18 mouse cellular contexts compared by ENCODE assay signal in the genomic region with DNA sequence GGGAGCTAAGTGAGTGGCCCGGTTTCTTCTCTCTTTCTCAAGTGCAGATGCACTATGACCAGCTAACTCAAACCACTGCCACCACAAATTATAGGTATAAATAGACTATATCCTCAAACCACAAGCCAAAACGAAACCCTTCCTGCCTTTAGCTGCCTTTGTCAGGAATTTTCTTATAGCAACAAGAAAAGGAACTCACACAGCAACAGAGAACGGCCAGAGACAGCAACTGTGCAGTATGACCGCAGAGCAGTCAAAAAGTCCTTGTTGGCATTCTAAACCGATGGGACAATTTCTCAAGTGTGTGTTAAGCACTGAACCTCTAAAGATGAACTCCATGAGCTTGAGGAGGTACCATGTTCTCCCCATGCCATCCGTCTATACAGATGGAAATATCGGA. TPM values are rescaled to one million over a fixed set of nuclear protein-coding genes. Genes with fewer than 3 reads are reported as not detected.
A peak's percentile ranks its signal among the peaks of the same experiment; 100 is the strongest.
DNase-seq lines count a peak whose midpoint lies in the region; ATAC-seq lines count a peak whose summit lies in the region.
"Had no signal": no experiment of that assay in that cellular context is flagged by ENCODE, and none has a peak within 500 bp of the region (broad histone marks: within the 10 kb centered on the region; RNA-seq: fewer than 3 reads in every experiment).

No protein-coding gene starts in this region.

- H3K4me2 ChIP-seq in hindbrain, embryonic 11.5 days (replicated peaks; ENCODE audit: low read depth, low read length), result no peak overlapping the region
- H3K4me2 ChIP-seq in hindbrain, embryonic 16.5 days (ENCODE audit: low read length), result no peak overlapping the region
- no peak overlapping the region for H3K4me2 ChIP-seq in neural tube, embryonic 11.5 days (ENCODE audit: low read depth)
- no peak overlapping the region for H3K4me2 ChIP-seq in embryonic facial prominence, embryonic 14.5 days (ENCODE audit: low read depth, low read length)
- 0 out of 2 replicates have a peak overlapping the region, but pooled peaks have one; percentile 11 for H3K4me2 ChIP-seq in neural tube, embryonic 14.5 days (ENCODE audit: low read depth, low read length)
- H3K4me2 ChIP-seq: forebrain, embryonic 12.5 days; heart, embryonic 13.5 days had no signal

- H3K4me3 ChIP-seq in hindbrain, embryonic 11.5 days (ENCODE audit: low read depth, low read length), result no peak overlapping the region
- no peak overlapping the region for H3K4me3 ChIP-seq in hindbrain, embryonic 16.5 days (ENCODE audit: low read length)
- no peak overlapping the region for H3K4me3 ChIP-seq in neural tube, embryonic 11.5 days (ENCODE audit: low read depth, low read length)
- H3K4me3 ChIP-seq in embryonic facial prominence, embryonic 14.5 days (ENCODE audit: low read depth, low read length), result no peak overlapping the region
- no peak overlapping the region for H3K4me3 ChIP-seq in neural tube, embryonic 14.5 days (ENCODE audit: low read depth, low read length)
- H3K4me3 ChIP-seq: forebrain, embryonic 12.5 days; heart, embryonic 13.5 days had no signal

- no peaks in the 10 kb centered on the region for H3K36me3 ChIP-seq in hindbrain, embryonic 11.5 days (ENCODE audit: control insufficient read depth, insufficient read depth, low read length)
- H3K36me3 ChIP-seq in hindbrain, embryonic 16.5 days (ENCODE audit: control insufficient read depth, insufficient read depth, low read length), result no peaks in the 10 kb centered on the region
- H3K36me3 ChIP-seq in neural tube, embryonic 11.5 days (ENCODE audit: control insufficient read depth, insufficient read depth, low read length), result no peaks in the 10 kb centered on the region
- peaks cover 40% of the 10 kb centered on the region for H3K36me3 ChIP-seq in embryonic facial prominence, embryonic 14.5 days (ENCODE audit: control insufficient read depth, insufficient read depth, low read length)
- no peaks in the 10 kb centered on the region for H3K36me3 ChIP-seq in neural tube, embryonic 14.5 days (ENCODE audit: control insufficient read depth, insufficient read depth, low read length)
- H3K36me3 ChIP-seq: forebrain, embryonic 12.5 days had no signal

- H3K27me3 ChIP-seq in hindbrain, embryonic 11.5 days (ENCODE audit: control insufficient read depth, insufficient read depth, low read length), result no peaks in the 10 kb centered on the region
- H3K27me3 ChIP-seq in hindbrain, embryonic 16.5 days (replicated peaks; ENCODE audit: control insufficient read depth, insufficient read depth, low read length), result no peaks in the 10 kb centered on the region
- H3K27me3 ChIP-seq in neural tube, embryonic 11.5 days (ENCODE audit: control insufficient read depth, insufficient read depth, low read length), result no peaks in the 10 kb centered on the region
- no peaks in the 10 kb centered on the region for H3K27me3 ChIP-seq in embryonic facial prominence, embryonic 14.5 days (replicated peaks; ENCODE audit: control insufficient read depth, insufficient read depth, low read length)
- no peaks in the 10 kb centered on the region for H3K27me3 ChIP-seq in neural tube, embryonic 14.5 days (ENCODE audit: control insufficient read depth, insufficient read depth, low read length)
- H3K27me3 ChIP-seq: forebrain, embryonic 12.5 days; heart, embryonic 13.5 days had no signal

- no peaks in the 10 kb centered on the region for H3K9me3 ChIP-seq in hindbrain, embryonic 11.5 days (ENCODE audit: control insufficient read depth, low read length)
- H3K9me3 ChIP-seq in hindbrain, embryonic 16.5 days (ENCODE audit: control insufficient read depth, low read length), result no peaks in the 10 kb centered on the region
- no peaks in the 10 kb centered on the region for H3K9me3 ChIP-seq in neural tube, embryonic 11.5 days (ENCODE audit: control insufficient read depth, low read length)
- no peaks in the 10 kb centered on the region for H3K9me3 ChIP-seq in embryonic facial prominence, embryonic 14.5 days (ENCODE audit: control insufficient read depth, low read length)
- H3K9me3 ChIP-seq in neural tube, embryonic 14.5 days (ENCODE audit: control insufficient read depth, low read length), result no peaks in the 10 kb centered on the region
- H3K9me3 ChIP-seq: forebrain, embryonic 12.5 days; heart, embryonic 13.5 days had no signal

- H3K4me1 ChIP-seq in hindbrain, embryonic 11.5 days (replicated peaks; ENCODE audit: control insufficient read depth, insufficient read depth, low read length), result no peaks in the 10 kb centered on the region
- H3K4me1 ChIP-seq in hindbrain, embryonic 16.5 days (ENCODE audit: control insufficient read depth, insufficient read depth, low read depth, low read length), result peaks cover 3% of the 10 kb centered on the region; the same call in 1 of the 2 replicates
- H3K4me1 ChIP-seq in neural tube, embryonic 11.5 days (ENCODE audit: control insufficient read depth, insufficient read depth, low read length), result no peaks in the 10 kb centered on the region
- H3K4me1 ChIP-seq in embryonic facial prominence, embryonic 14.5 days (ENCODE audit: control insufficient read depth, insufficient read depth, low read length), result no peaks in the 10 kb centered on the region
- no peaks in the 10 kb centered on the region for H3K4me1 ChIP-seq in neural tube, embryonic 14.5 days (ENCODE audit: control insufficient read depth, insufficient read depth, low read length)
- H3K4me1 ChIP-seq: forebrain, embryonic 12.5 days had no signal

- DNase-seq in hindbrain, embryonic 11.5 days (ENCODE audit: low spot score), result no peak
- DNase-seq in neural tube, embryonic 11.5 days (ENCODE audit: low spot score), result no peak
- no peak for DNase-seq in neural tube, embryonic 10.5 days (ENCODE audit: extremely low spot score, low spot score)
- peak; percentile 65 for DNase-seq in embryonic facial prominence, embryonic 14.5 days (ENCODE audit: low spot score)
- DNase-seq in urinary bladder, adult 18-20 months (ENCODE audit: low spot score in 2 of 2), result no peak
- DNase-seq: adrenal gland, adult 2 months; adrenal gland, postnatal 36 days; cerebellum, adult 2 months; cerebellum, postnatal 25 days; forebrain, postnatal 0 days; gastrocnemius, postnatal 14 days; heart, postnatal 4 days; kidney, adult 2 months had no signal

- ATAC-seq in hindbrain, embryonic 11.5 days (ENCODE audit: low FRiP score), result no peak
- no peak for ATAC-seq in hindbrain, embryonic 16.5 days
- ATAC-seq in neural tube, embryonic 11.5 days (ENCODE audit: insufficient read depth, low FRiP score, low TSS enrichment), result peak; percentile 4; the same call in 1 of the 2 replicates
- ATAC-seq in embryonic facial prominence, embryonic 14.5 days (ENCODE audit: low read depth), result peak; percentile 33; the same call in 1 of the 2 replicates
- ATAC-seq in neural tube, embryonic 14.5 days (ENCODE audit: low read depth), result no peak
- ATAC-seq: intestine, embryonic 16.5 days had no signal

- 86% methylated on average over 7 of the region's 7 CpGs for WGBS in hindbrain, embryonic 11.5 days
- WGBS in hindbrain, embryonic 16.5 days, result 78% methylated on average over 7 of the region's 7 CpGs
- 81% methylated on average over 7 of the region's 7 CpGs for whole genome bisulfite sequencing in neural tube, embryonic 11.5 days
- WGBS in embryonic facial prominence, embryonic 14.5 days, result 73% methylated on average over 7 of the region's 7 CpGs
- WGBS in neural tube, embryonic 14.5 days, result 67% methylated on average over 7 of the region's 7 CpGs

- H3K9ac ChIP-seq in hindbrain, embryonic 11.5 days (ENCODE audit: low read depth, low read length), result no peak overlapping the region
- no peak overlapping the region for H3K9ac ChIP-seq in hindbrain, embryonic 16.5 days (ENCODE audit: low read depth, low read length)
- no peak overlapping the region for H3K9ac ChIP-seq in neural tube, embryonic 11.5 days (ENCODE audit: low read length)
- H3K9ac ChIP-seq in embryonic facial prominence, embryonic 14.5 days (ENCODE audit: low read depth, low read length), result no peak overlapping the region
- no peak overlapping the region for H3K9ac ChIP-seq in neural tube, embryonic 14.5 days (replicated peaks; ENCODE audit: low read depth, low read length)
- H3K9ac ChIP-seq: forebrain, embryonic 12.5 days; forebrain, postnatal 0 days; heart, embryonic 13.5 days had no signal

- H3K27ac ChIP-seq in hindbrain, embryonic 11.5 days (ENCODE audit: low read depth, low read length), result 0 out of 2 replicates have a peak overlapping the region, but pooled peaks have one; percentile 36
- H3K27ac ChIP-seq in hindbrain, embryonic 16.5 days (ENCODE audit: low read depth, low read length), result no peak overlapping the region
- peak overlapping the region; percentile 56; the same call in 1 of the 2 replicates for H3K27ac ChIP-seq in neural tube, embryonic 11.5 days (ENCODE audit: low read depth, low read length)
- 0 out of 2 replicates have a peak overlapping the region, but pooled peaks have one; percentile 11 for H3K27ac ChIP-seq in embryonic facial prominence, embryonic 14.5 days (replicated peaks; ENCODE audit: low read depth, low read length)
- H3K27ac ChIP-seq in neural tube, embryonic 14.5 days (ENCODE audit: low read depth, low read length), result peak overlapping the region; percentile 66
- H3K27ac ChIP-seq: forebrain, embryonic 12.5 days; heart, embryonic 13.5 days had no signal

RNA-seq across cellular contexts. Expression of gene Wdfy1, which starts 27.7 kb away (rescaled TPM):
- 52.1 and 52.6 TPM in 2 replicates for polyA plus RNA-seq in hindbrain, embryonic 11.5 days (2014; fragmentation: Nextera tagmentation; extraction: Ambion mirVana)
- polyA plus RNA-seq in hindbrain, embryonic 16.5 days (2015; fragmentation: Nextera tagmentation; extraction: Ambion mirVana), result 108 and 112 TPM in 2 replicates
- polyA plus RNA-seq in neural tube, embryonic 11.5 days (2014; fragmentation: Nextera tagmentation; extraction: Ambion mirVana), result 54.7 and 55.1 TPM in 2 replicates
- 42.6 and 45.4 TPM in 2 replicates for polyA plus RNA-seq in embryonic facial prominence, embryonic 14.5 days (2014; fragmentation: Nextera tagmentation; extraction: Ambion mirVana)
- polyA plus RNA-seq in neural tube, embryonic 14.5 days (2014; fragmentation: Nextera tagmentation; extraction: Ambion mirVana), result 109 and 112 TPM in 2 replicates

RNA-seq across cellular contexts. Expression of gene Mrpl44, which starts 27.8 kb away (rescaled TPM):
- 53.0 and 53.1 TPM in 2 replicates for polyA plus RNA-seq in hindbrain, embryonic 11.5 days (2014; fragmentation: Nextera tagmentation; extraction: Ambion mirVana)
- polyA plus RNA-seq in hindbrain, embryonic 16.5 days (2015; fragmentation: Nextera tagmentation; extraction: Ambion mirVana), result 40.2 and 41.2 TPM in 2 replicates
- 51.8 and 54.8 TPM in 2 replicates for polyA plus RNA-seq in neural tube, embryonic 11.5 days (2014; fragmentation: Nextera tagmentation; extraction: Ambion mirVana)
- polyA plus RNA-seq in embryonic facial prominence, embryonic 14.5 days (2014; fragmentation: Nextera tagmentation; extraction: Ambion mirVana), result 37.4 and 43.4 TPM in 2 replicates
- 36.5 and 42.1 TPM in 2 replicates for polyA plus RNA-seq in neural tube, embryonic 14.5 days (2014; fragmentation: Nextera tagmentation; extraction: Ambion mirVana)

RNA-seq across cellular contexts. Expression of gene Serpine2, which starts 57.4 kb away (rescaled TPM):
- polyA plus RNA-seq in hindbrain, embryonic 11.5 days (2014; fragmentation: Nextera tagmentation; extraction: Ambion mirVana), result 91.7 and 103 TPM in 2 replicates
- polyA plus RNA-seq in hindbrain, embryonic 16.5 days (2015; fragmentation: Nextera tagmentation; extraction: Ambion mirVana), result 378 and 403 TPM in 2 replicates
- 116 and 122 TPM in 2 replicates for polyA plus RNA-seq in neural tube, embryonic 11.5 days (2014; fragmentation: Nextera tagmentation; extraction: Ambion mirVana)
- 287 and 300 TPM in 2 replicates for polyA plus RNA-seq in embryonic facial prominence, embryonic 14.5 days (2014; fragmentation: Nextera tagmentation; extraction: Ambion mirVana)
- polyA plus RNA-seq in neural tube, embryonic 14.5 days (2014; fragmentation: Nextera tagmentation; extraction: Ambion mirVana), result 342 and 406 TPM in 2 replicates

Comparison
In these comparisons a context has a peak if more than half of its experiments do, and no peak if none do; other contexts are left out.
1. ATAC-seq: peak in neural tube, embryonic 11.5 days (single experiment) and embryonic facial prominence, embryonic 14.5 days (single experiment); none in hindbrain, embryonic 11.5 days (single experiment), hindbrain, embryonic 16.5 days (single experiment) and neural tube, embryonic 14.5 days (single experiment).